In the genomic region with DNA sequence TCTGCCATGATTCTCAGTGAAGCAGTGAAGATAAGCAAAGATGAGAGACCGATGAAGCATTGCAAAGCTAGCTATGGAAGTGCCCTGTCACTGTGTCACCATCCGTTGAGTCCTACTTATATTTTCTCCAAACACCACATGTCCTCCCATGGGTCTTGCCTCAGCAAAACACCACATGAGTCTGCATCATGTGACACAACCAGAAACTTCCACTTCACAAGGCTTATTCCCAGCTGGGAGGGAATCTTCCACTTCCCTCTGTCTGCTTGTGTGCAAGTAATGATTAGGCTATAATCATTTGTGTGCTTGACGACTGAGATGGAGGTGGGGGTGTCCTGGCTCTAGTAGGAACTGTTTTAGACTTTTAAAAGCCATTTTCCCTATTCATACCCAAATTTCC, we compare ENCODE assay signal across 25 mouse cellular contexts.
"Had no signal": no experiment of that assay in that cellular context is flagged by ENCODE, and none has a peak within 500 bp of the region (broad histone marks: within the 10 kb centered on the region; RNA-seq: fewer than 3 reads in every experiment).

No protein-coding gene starts in this region.

- H3K9ac ChIP-seq: heart, embryonic 13.5 days; heart, embryonic 15.5 days; hindbrain, embryonic 13.5 days; hindbrain, embryonic 15.5 days; kidney, embryonic 15.5 days; limb, embryonic 13.5 days; limb, embryonic 15.5 days; liver, embryonic 12.5 days; liver, embryonic 14.5 days had no signal

- H3K4me3 ChIP-seq: heart, embryonic 13.5 days; heart, embryonic 15.5 days; hindbrain, embryonic 13.5 days; hindbrain, embryonic 15.5 days; kidney, embryonic 15.5 days; layer of hippocampus, adult 2 months; left cerebral cortex, adult 2 months; limb, embryonic 13.5 days; limb, embryonic 15.5 days; liver, embryonic 12.5 days had no signal

- H3K27me3 ChIP-seq: hindbrain, embryonic 13.5 days; hindbrain, embryonic 15.5 days; kidney, embryonic 15.5 days had no signal

- H3K4me2 ChIP-seq: heart, embryonic 11.5 days; heart, embryonic 13.5 days; heart, embryonic 15.5 days; hindbrain, embryonic 13.5 days; hindbrain, embryonic 15.5 days; kidney, embryonic 15.5 days; limb, embryonic 13.5 days; limb, embryonic 15.5 days; liver, embryonic 12.5 days had no signal

- H3K36me3 ChIP-seq: heart, embryonic 13.5 days; heart, embryonic 15.5 days; hindbrain, embryonic 13.5 days; hindbrain, embryonic 15.5 days; kidney, embryonic 15.5 days; limb, embryonic 13.5 days; limb, embryonic 15.5 days; liver, embryonic 12.5 days had no signal

- H3K27ac ChIP-seq: heart, embryonic 13.5 days; heart, embryonic 15.5 days; hindbrain, embryonic 13.5 days; hindbrain, embryonic 15.5 days; hindbrain, postnatal 0 days; kidney, embryonic 15.5 days; kidney, postnatal 0 days; layer of hippocampus, adult 2 months; left cerebral cortex, adult 2 months; limb, embryonic 13.5 days; limb, embryonic 15.5 days; liver, embryonic 12.5 days; liver, embryonic 14.5 days had no signal

- H3K4me1 ChIP-seq: hindbrain, embryonic 13.5 days; hindbrain, embryonic 15.5 days; kidney, embryonic 15.5 days; limb, embryonic 13.5 days; limb, embryonic 15.5 days; liver, embryonic 12.5 days had no signal

- DNase-seq: gastrocnemius, postnatal 14 days; gastrocnemius, postnatal 36 days; heart, adult 18-20 months; heart, postnatal 14 days; heart, postnatal 36 days; kidney, adult 11 months; kidney, adult 2 months; kidney, adult 9 months; kidney, postnatal 14 days; kidney, postnatal 36 days; left cerebral cortex, postnatal 4 days had no signal

- H3K9me3 ChIP-seq: heart, embryonic 15.5 days; hindbrain, embryonic 13.5 days; hindbrain, embryonic 15.5 days; kidney, embryonic 15.5 days; limb, embryonic 15.5 days; liver, embryonic 12.5 days had no signal
